Mouse (Mus musculus): ENCODE measurements around the gene Map3k11.
A peak's percentile ranks its signal among the peaks of the same experiment; 100 is the strongest.

Gene Map3k11

DNA sequence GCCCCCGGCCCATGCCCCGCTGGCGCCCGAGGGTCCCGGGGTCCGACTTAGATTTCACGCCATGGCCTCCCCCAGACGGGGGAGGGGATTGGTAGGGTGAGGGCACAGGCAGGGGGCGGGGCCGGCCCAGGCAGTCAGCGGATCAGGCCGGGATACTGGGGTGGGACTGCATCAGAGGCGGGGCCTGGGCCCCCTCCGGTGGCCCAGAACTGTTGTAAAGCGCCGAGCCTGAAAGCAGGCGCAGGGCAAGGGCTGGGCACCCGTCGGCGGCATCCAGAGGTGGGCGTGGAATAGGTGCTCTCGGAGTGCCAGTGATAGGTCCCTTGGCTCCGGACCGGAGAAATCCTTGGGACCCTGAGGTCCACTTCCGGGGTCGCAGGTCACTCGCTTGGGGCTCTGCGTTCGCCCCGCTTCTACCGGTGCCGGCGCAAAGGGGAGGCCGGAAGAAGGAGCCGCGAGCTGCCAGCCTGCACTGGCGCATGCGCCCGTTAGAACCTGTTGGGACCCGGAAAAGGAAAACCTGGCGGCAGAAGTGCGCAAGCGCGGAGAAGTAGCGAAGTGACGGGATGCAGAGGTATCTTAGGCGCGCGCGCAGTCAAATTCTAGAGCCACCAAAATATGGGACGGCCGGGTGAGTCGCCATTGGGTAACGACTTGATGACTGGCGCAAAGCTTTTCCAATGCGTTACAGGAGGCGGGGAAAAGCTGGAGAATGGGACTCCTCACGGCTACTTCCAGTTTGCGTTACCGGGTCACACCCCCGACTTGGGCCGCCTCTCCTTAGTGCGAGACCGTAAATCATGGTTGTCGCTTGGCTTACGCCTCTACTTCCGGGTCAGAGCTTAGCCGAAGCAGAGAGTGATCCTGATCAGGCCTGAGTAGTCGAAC, at the start of gene Map3k11, which contains the start of gene Pcnx3:
Map3k11 (plus strand) TSS at position 543 of the 888 bp plus-strand sequence.
Pcnx3 (minus strand) TSS at position 709 of the 888 bp plus-strand sequence.
- peak; percentile 97 for DNase-seq (ENCODE audit: low spot score)

DNA sequence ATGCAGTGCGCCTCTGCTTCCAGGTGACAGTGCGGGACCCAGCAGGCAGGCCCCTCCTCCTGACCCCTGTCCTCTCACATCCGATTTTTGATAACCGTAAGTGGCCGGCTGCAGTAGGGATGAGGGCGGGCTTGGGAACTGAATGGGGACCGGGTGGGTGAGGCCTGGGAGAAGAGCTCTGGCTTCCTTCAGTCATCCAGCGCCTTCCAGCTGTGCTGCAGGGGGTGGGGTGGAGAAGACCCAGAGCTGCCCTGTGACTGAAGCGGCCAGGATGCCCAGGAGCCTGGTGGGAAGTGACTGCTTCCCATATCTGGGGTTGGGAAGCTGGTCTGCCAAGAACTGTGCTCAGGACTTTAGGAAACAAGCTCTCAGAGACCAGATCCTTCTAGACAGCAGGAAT, 48.2 kb upstream of the Map3k11 start:
- no peak for DNase-seq (ENCODE audit: low spot score)

DNA sequence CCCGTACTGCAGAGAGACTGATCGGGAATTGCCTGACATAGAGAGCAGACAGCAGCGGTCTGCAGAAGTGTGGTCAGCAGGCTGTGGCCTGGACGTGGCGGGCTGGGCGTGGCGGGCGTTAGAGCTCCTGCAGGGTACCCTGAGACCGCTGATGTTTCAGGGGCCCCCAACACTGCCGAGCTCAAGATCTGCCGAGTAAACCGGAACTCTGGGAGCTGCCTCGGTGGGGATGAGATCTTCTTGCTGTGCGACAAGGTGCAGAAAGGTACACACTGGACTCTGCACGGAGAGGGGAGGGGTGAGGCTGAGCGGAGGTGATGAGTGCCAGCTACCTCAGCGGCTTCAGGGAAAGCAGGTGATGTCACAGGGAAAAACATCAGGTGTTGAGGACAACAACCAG, 47.5 kb upstream of the Map3k11 start:
- DNase-seq (ENCODE audit: low spot score), result no peak

DNA sequence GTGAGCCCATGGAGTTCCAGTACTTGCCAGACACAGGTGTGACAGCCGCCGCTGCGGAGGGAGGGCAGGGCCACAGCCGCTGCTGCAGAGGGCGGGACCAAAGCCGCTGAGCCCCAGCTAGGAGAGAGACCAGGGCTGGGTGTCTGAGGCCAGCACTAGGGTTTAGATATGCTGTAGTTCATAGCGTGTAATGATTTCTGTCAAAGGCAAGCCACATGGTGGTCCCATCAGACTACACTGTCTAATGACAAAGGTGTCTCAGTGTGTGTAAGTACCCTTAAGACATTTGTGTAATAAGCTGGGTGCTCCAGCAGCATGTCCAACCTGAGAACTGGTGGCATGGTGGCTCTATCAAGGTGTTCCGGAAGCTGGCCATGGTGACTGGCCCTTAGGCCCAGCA, 46.9 kb upstream of the Map3k11 start:
- no peak for DNase-seq (ENCODE audit: low spot score)

DNA sequence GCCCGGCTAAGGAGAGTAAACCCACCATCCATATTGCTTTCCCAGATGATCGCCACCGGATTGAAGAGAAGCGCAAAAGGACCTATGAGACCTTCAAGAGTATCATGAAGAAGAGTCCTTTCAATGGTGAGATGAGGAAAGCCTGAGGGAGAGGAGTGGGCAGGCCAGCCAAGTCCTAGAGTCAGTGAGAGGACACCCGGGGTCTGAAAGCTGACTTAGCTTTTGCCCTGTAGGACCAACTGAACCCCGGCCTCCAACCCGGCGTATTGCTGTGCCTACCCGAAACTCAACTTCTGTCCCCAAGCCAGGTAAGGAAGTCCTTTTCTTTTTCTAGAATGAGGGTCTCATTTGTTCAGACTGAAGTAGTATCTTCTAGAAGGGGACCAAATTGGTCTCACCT, 43.3 kb upstream of the Map3k11 start:
- no peak for DNase-seq (ENCODE audit: low spot score)

DNA sequence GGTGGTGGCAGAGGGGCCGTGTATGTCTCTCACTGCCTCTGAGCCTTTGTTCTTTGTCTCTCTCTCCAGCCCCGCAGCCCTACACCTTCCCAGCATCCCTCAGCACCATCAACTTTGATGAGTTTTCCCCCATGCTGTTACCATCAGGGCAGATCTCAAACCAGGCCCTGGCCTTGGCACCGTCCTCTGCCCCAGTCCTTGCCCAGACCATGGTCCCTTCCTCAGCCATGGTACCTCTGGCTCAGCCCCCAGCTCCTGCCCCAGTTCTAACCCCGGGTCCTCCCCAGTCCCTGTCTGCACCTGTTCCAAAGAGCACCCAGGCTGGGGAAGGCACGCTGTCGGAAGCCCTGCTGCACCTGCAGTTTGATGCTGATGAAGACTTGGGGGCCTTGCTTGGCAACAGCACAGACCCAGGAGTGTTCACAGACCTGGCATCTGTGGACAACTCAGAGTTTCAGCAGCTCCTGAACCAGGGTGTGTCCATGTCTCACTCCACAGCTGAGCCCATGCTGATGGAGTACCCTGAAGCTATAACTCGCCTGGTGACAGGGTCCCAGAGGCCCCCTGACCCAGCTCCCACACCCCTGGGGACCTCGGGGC, 41.7 kb upstream of the Map3k11 start:
- DNase-seq (ENCODE audit: low spot score), result no peak

DNA sequence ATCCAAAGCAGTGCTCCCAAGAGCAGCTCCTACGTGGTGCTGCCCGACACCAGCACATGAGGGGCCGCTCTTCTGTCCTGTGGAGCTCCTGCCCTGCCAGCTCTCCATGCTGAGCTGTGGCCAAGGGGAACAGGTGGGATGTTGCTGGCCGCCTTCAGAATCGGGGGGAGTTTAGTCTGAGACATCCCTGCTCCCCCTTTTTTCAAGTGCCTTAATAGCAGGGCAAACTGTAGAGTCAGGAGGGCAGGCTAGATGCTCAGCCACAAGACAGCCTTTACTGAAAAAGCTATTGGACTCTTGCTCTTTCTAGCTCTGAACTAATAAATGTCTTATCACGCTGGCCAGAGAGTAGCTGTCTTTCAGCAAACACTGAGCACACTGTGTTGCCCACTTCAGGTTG, 40.8 kb upstream of the Map3k11 start:
- DNase-seq (ENCODE audit: low spot score), result no peak

DNA sequence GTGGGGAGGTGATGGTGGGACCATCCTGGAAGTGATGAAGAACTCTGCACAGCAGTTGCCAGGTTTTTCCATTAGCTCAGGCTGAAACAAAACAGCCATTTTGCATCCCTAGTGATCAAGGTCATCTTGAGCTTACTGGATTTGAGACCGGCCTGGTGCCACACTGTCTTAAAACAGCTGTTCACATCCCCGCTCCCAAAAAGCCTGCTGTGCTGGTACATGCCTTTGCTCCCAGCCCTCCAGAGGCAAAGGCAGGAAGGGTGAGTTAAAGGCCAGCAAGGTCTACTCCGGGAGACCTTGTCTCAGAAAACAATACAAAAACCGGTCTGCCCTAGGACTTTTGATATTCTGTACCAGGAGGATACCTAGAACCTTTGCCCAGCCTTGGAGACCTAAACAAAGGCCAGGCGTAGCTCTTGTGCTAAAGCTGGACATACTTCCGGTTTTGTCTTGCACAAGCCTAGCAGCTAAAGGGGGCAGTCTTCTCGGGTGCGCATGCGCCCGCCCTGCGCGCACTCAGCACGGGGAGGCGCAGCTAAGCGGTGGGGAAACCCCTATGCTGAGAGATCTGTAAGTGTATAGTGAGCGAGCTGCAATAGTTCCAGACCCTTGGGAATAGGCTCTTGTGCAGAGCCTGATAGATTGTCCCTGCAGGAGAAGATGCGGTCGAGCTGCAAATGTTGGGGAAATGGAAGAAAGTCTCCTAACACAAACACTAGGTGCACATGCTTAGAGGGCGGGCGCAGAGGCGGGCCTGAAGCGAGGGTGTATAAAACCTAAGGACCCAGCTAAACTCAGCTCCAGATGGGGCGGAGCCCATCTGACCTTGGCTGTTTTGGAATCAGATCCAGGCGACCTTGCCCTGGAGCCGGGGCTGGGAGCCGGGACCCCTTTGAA, 39.9 kb upstream of the Map3k11 start:
- DNase-seq (ENCODE audit: low spot score), result peak; percentile 83

DNA sequence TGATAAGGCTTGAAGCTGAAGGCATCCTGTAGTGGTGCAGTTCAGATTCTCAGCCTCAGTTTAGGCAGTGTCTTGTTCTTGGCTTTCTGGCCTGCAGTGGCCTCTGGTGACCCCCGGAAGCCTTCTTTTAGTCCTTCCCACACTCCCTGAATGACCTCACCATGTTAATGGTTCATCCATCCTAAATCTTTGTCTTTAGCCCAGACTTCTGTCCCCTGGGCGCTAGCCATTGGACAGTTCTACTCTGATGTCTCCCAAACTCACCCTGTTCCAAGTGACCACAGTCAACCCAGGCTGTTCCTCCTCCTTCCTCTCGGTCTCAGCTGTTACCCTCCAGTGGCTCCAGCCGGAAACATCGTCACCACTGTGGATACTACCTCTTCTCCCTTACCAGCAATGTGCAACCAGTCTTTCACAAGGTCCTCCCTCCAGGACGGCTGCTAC, 39.2 kb upstream of the Map3k11 start:
- DNase-seq (ENCODE audit: low spot score), result no peak

DNA sequence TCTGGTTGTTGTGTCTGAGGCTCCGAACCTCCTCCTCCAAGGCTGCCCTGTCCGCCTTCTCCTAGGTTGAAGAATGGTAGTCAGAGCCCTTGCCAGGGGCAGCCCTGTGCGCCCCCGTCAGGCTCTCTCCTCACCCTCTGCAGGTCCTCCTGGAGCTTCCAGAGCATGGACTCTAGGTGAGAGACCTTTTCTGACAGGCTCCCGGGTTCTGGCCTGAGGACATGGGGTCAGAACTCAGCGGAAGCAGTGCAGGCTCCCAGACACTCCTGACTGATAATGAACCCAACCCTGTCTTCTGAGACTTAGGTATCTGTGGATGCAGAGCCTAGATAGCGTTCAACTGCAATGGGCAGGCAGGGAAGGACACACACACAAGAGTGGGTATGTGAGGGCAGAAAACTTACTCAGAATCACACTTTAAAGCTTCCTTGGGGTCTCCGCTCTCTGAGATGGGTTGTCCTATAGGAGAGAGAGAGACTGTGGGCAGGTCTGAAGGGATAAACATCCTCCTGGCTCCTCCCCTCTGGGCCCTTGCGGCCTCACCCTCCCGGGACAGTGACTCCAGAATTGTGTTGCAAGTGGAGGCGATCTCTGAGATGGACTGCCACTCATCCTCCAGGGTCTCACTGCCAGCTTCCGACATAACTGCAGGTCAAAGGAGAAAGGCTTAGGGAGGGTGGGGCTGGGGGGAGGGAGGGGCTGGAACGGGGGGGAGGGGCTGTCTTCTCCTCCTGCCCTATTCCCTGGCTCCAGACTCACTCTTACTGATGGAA, 36.9 kb upstream of the Map3k11 start:
- no peak for DNase-seq (ENCODE audit: low spot score)

DNA sequence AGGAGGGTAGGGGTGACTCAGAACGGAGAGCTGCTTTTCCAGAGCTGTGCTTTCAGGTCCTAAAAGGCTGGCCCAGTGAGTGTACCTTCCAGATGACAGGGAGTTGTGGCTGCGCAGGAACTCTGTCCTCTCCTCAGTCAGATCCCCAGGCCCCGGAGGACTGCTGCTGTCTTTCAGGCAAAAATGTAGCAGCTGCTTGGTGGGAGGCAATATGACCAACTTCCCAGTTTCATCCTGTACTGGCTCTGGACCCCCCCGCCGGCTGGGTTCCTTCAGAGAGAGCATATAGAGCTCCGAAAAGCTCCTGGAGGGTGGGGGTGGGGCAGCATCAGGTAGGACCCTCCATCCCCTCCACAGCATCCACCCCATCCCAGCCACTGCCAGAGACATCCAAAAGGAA, 36.0 kb upstream of the Map3k11 start:
- no peak for DNase-seq (ENCODE audit: low spot score)

DNA sequence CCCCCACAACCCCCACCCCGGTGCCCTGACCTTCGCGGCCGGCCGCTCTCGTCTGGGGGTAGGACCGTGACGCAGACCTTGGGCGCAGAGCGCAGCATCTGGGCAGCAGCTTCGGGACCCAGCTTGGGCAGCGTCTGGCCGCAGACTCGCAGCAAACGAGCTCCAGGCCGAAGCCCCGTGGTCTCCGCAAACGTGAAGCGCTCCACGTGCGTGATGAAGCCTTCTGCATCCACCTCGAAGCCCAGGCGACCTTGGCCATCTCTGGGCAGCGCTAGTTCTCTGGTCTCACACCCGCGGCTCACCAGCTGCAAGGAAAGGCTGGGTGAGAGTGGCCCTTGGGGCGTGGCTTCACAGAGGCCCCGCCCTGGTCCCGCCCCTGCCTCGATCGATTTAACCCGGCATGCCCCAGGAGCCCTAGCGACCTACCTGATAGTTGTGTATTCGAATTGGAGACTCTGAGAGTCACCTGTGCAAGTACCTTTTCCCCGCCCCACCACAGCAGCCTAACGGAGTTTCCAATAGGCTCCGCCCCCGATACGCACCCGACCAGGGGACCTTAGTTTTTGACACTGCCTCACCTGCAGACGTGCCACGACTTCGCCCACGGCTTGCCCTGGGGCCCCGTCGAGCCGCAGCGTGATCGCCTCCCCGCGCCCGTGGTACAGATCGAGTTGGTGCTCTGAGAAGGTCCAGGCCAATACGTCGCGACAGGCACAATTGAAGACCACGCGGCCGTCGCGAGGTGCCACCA, 34.4 kb upstream of the Map3k11 start:
- DNase-seq (ENCODE audit: low spot score), result no peak

DNA sequence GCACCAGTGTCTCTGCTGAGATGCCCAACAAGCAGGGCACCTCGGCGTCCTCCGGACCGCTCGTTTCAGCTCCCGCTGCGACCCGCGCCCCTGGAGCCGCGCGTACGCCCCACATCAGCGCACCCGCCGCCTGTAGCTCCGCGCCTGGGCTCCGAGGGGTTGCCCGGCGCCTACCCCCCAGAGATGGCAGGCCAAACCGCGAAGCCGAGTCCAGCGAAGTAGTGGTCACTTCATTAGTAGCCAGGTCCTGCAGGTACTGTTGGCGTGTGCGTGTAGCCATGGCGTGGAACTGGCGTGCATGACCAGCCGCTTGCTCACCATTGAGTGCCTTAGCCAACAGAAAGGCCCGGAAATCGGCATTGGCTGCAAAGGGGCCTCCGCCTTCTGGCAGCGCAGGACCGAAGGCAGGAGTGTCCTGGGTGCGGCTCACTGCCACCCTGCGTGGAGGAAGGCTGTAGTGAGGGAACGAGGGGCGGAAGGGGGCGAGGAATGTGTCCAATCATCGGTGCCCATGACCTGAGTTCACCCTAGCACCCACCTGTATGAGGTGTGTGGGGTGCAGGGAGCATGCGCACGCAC, 33.7 kb upstream of the Map3k11 start:
- DNase-seq (ENCODE audit: low spot score), result no peak

DNA sequence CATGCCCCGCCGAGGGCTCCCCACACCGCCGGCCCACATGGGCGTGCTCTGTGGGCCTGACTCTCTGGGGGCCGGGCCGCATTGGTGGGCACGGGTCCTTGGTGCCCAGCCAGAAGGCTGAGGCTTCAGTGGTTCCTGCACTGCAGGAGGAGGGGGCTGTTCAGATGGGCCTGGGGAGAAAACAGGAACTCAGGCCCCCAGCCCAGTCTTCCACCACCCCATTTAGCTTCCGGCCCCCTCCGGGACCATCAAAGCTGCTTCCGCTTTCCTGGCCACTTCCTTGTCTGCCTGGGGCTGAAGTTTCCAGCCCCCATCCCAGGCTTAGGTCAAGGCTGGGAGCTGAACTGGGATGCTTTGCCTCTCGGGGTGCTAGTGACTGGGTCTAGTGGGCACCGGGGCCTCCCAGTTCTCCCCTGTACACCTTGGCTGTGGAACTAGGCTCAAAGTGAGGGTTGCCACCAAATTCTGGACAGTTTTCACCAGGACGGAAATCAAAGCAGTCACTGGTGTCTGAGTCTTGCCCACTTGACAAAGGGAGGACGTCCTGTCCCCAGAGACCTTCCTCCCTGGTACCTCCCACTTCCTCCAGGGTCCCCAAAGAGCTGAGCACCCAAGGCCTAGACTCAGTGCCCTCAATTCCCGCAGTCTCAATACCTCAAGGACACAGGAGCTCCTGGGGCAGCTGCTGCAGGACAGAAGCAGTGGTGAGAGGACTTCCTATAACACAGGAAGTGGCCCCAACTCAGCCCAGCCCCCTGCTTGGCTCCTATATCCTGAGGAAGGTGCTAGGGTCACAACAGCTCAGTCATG, 27.4 kb upstream of the Map3k11 start:
- DNase-seq (ENCODE audit: low spot score), result no peak

DNA sequence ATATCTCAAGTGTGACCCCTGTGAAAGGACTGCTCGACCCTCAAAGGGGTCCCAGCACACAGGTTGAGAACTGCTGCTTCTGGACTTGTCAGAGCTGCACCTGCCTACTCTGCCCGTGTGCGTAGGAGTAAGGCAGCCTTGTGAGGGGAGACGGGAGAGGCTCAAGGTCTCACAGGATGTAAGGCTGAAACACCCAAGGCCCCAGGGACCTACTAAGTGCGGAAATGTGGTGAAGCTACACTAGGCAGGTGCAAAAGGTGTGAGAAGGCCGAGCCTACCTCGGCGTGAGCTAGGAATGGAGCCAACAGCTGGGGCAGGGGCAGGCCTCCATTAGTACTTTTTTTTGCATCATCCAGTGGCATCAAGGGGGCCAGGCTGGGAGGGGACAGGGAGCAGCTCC, 26.2 kb upstream of the Map3k11 start:
- no peak for DNase-seq (ENCODE audit: low spot score)

DNA sequence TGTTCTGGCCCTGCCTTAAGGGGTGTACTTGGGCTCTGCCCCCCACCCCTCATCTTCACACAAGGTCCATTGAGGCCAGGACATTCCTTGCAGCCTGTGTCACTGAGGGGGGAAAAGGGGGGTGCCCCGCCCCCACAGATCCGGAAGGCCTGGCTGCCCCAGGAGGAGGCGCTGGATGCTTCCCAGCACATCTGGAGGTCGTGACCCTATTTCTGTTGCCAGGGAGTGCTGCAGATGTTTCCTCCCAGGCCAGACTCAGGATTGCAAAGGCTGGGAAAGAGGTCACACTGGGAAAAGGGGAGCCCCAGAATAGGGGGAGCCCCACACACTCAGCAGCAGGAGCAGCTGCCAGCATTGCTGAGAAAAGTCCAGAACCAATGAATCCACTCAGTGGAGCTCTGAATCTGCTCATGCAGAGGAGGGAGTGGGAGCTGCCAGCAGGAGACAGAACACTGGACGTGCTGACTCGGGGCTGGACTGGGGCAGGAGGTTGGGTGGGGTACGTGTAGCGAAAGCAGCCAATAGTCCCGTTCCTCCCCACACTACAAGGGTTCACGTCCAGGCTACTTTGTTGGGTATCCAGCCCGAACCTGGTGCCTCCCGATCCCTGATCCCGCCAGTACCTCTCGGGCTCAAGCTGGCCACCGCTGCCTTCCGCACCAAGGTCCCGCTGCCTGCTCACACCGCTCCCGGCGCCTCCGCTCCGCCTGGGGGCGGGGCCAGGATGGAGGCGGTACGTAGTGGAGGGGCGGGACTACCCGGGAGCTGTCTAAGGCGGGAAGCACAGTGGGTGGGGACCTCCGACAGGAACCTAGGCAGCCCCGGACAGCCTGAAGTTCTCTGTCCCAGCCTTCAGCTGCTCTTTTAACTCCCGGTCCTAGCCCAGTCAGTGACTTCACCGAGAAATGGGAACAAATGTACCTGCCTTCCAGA, 25.3 kb upstream of the Map3k11 start, which contains the start of gene Sipa1:
Sipa1 (minus strand) TSS at position 727 of the 933 bp plus-strand sequence.
- peak; percentile 94 for DNase-seq (ENCODE audit: low spot score)

DNA sequence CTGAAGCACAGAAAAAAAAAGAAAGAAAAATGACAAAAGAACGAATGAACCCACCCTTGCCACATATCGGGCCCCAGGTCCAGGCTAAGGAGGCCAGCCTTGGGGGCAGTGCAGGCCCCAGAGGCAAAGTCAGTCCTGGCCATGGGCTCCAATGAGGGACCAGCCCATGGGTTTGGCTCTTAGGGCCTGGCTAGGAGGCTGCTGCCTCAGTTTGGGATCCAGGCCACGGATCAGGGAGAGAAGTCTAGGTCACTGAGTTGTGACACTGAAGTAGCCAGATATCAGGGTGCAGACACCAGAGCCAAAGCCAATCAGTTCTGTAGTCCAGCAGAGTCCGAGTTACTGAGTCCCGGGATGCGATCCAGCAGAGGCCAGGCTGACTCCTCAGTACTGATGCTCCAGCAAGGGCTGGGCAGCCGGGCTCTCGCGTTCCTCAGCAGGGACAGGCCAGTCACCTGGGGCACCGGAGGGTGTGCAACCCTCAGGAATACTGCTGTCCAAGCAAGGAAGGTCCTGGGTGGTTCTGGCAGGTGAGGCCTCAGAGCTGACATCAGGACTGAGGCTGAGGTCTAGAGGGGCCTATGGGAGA, 23.8 kb upstream of the Map3k11 start:
- no peak for DNase-seq (ENCODE audit: low spot score)

DNA sequence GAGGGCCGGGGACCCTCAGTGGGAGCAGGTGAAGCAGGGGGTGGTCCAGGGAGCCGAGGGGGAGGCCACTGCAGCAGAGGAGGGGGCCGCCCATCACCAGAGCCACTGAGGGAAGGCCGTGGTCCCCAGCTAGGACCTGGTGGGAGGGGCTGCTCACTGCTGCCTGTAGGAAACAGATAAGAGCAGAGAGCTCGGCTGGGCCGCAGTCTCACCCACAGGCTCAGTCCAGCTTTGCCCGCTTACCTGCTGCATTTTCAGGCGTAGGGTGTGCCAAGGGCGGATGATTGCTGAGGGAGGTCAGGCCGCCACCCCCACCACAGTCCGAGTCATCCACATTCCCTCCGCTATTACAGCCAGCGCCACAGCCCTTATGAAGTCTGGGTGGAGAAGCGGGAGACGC, 23.1 kb upstream of the Map3k11 start:
- DNase-seq (ENCODE audit: low spot score), result no peak
